ENCODE assay signal across 19 mouse cellular contexts in the genomic region with DNA sequence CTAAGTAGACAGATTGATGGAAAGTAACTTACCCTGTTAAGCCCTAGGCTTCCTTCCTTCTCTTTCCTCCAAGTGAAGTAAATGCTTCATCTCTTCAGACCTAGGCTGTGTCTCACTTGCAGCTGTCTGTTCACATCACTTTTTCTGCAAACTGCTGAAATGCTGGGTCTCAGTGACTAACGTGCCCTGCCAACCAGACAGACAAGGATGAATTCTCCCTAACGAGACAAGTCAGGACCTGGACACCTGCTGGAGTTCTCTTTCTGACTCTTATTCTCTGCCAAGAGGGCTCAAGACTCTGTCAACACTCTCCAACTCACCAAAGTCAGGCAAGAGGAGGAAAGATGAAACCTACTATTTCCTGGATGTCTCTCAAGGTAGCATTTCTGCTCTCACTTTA. TPM values are rescaled to one million over a fixed set of nuclear protein-coding genes. Genes with fewer than 3 reads are reported as not detected.
"Had no signal": no experiment of that assay in that cellular context is flagged by ENCODE, and none has a peak within 500 bp of the region (broad histone marks: within the 10 kb centered on the region; RNA-seq: fewer than 3 reads in every experiment).

Mss51 (minus strand) TSS at position 299 of the 400 bp plus-strand sequence.

- H3K4me2 ChIP-seq: lung, embryonic 14.5 days; midbrain, embryonic 11.5 days; midbrain, embryonic 13.5 days; midbrain, embryonic 15.5 days; neural tube, embryonic 13.5 days; neural tube, embryonic 15.5 days; stomach, embryonic 15.5 days had no signal

- DNase-seq: lung, adult 18-20 months; lung, embryonic 14.5 days; lung, postnatal 14 days; lung, postnatal 36 days; retina, postnatal 1 day; right cerebral cortex, adult 18-20 months; right cerebral cortex, postnatal 25 days; right cerebral cortex, postnatal 4 days; thymus, adult 2 months; thymus, postnatal 36 days had no signal

- H3K27me3 ChIP-seq: megakaryocyte, embryonic 14.5 days; midbrain, embryonic 13.5 days; midbrain, embryonic 15.5 days; neural tube, embryonic 13.5 days; neural tube, embryonic 15.5 days; stomach, embryonic 15.5 days had no signal

- H3K4me3 ChIP-seq: megakaryocyte, embryonic 14.5 days; midbrain, embryonic 13.5 days; midbrain, embryonic 15.5 days; neural tube, embryonic 13.5 days; neural tube, embryonic 15.5 days; stomach, embryonic 15.5 days had no signal

RNA-seq across cellular contexts. Expression of gene Mss51, which starts in this region (rescaled TPM):
- total RNA-seq: monocyte, adult 5-6 weeks had no signal
- polyA plus RNA-seq: macrophage had no signal
